Mouse (Mus musculus) kidney, embryonic 14.5 days (tissue): Measurements from ENCODE around the gene Gm12166. TPM values are rescaled to one million over a fixed set of nuclear protein-coding genes. Genes with fewer than 3 reads are reported as not detected.
"Not testable (repeated sequence)": the region's sequence is repeated elsewhere in the genome, so short reads cannot be mapped to it uniquely, and the experiment has no call there.

Experiments
- ATAC-seq: fragments of 200-750 bp; cut with Nextera tagmentation; 2 replicates; pipeline ENCODE4 v1.8.0; 2017; ENCODE audit warnings: moderate number of reproducible peaks, mild to moderate bottlenecking, moderate TSS enrichment, moderate library complexity; ENCODE audit not compliant: low FRiP score, low TSS enrichment
- H3K27ac ChIP-seq: fragments of 300-500 bp; sonication (generic); 2 replicates; pipeline ENCODE4 v1.5.1; 2014; ENCODE audit warnings: low read depth, mild to moderate bottlenecking, low read length, moderate library complexity, mixed read lengths
- H3K27me3 ChIP-seq: fragments of 300-500 bp; sonication (generic); 2 replicates; pipeline ENCODE4 v1.6.1; 2014; ENCODE audit warnings: mild to moderate bottlenecking, low read length; ENCODE audit not compliant: control insufficient read depth, insufficient read depth
- H3K36me3 ChIP-seq: fragments of 300-500 bp; sonication (generic); 2 replicates; pipeline ENCODE4 v1.6.1; 2014; ENCODE audit warnings: low read length, mixed read lengths; ENCODE audit not compliant: control insufficient read depth, insufficient read depth
- H3K4me1 ChIP-seq: fragments of 300-500 bp; sonication (generic); 2 replicates; pipeline ENCODE4 v1.6.1; 2014; ENCODE audit warnings: low read length, mixed read lengths; ENCODE audit not compliant: control insufficient read depth, insufficient read depth
- H3K4me2 ChIP-seq: fragments of 300-500 bp; sonication (generic); replicated peaks from 2 replicates; pipeline ENCODE4 v1.6.1; 2014; ENCODE audit warnings: low read depth, mild to moderate bottlenecking, low read length
- H3K4me3 ChIP-seq: fragments of 300-500 bp; sonication (generic); 2 replicates; pipeline ENCODE4 v1.5.1; 2014; ENCODE audit warnings: mild to moderate bottlenecking, low read length
- H3K9ac ChIP-seq: fragments of 300-500 bp; sonication (generic); 2 replicates; pipeline ENCODE4 v1.6.1; 2014; ENCODE audit warnings: low read depth, mild to moderate bottlenecking, low read length, moderate library complexity
- H3K9me3 ChIP-seq: fragments of 300-500 bp; sonication (generic); 2 replicates; pipeline ENCODE4 v1.6.1; 2016; ENCODE audit warnings: low read length; ENCODE audit not compliant: control insufficient read depth
- WGBS: fragments of 180-500 bp; shearing (Covaris S2); extraction: QIAGEN DNeasy Blood & Tissue Kit; methylation state at CpG from one replicate; pipeline ENCODE4 v1.1.7; 2014; 5-methylcytosine and 5-hydroxymethylcytosine counted together
- polyA plus RNA-seq: library from polyadenylated mRNA; unstranded; fragments of >200 nt; fragmentation: Nextera tagmentation; extraction: Ambion mirVana; gene quantifications from 2 replicates; pipeline ENCODE4 v1.2.1, GENCODE M21; 2014

Gm12166 gene
- 5.0 and 5.4 TPM in 2 replicates for polyA plus RNA-seq

- not testable (repeated sequence) for H3K36me3 ChIP-seq, H3K9me3 ChIP-seq, ATAC-seq, H3K9ac ChIP-seq, H3K27me3 ChIP-seq, H3K4me2 ChIP-seq, H3K27ac ChIP-seq, H3K4me3 ChIP-seq
- 48% methylated on average over 19 of the region's 19 CpGs for WGBS
- H3K4me1 ChIP-seq: 0 out of 2 replicates have a peak, but pooled peaks cover 11% of the 10 kb centered on the region
These were observed at the start of gene Gm12166 for GRCm38 (mm10) chr11:46052105-46052659. Gm12166 (minus strand) TSS chr11:46052321.

GRCm38 (mm10) chr11:46097062-46097461, 44.9 kb upstream of the Gm12166 start:
- no peak for ATAC-seq
- H3K36me3 ChIP-seq: peaks cover 22% of the 10 kb centered on the region
- no peaks in the 10 kb centered on the region for H3K4me1 ChIP-seq
- H3K9me3 ChIP-seq: no peaks in the 10 kb centered on the region
- H3K27ac ChIP-seq: no peak overlapping the region
- no peak overlapping the region for H3K4me2 ChIP-seq
- H3K4me3 ChIP-seq: no peak overlapping the region
- WGBS: 67% methylated on average over 3 of the region's 3 CpGs
- no peaks in the 10 kb centered on the region for H3K27me3 ChIP-seq
- H3K9ac ChIP-seq: no peak overlapping the region

GRCm38 (mm10) chr11:46096265-46096649, 44.1 kb upstream of the Gm12166 start:
- Histone ChIP-seq H3K36me3 (peaks cover 22% of the 10 kb centered on the region), H3K9me3 (no peaks in the 10 kb centered on the region), H3K9ac (no peak overlapping the region), H3K4me2 (no peak overlapping the region), H3K4me3 (no peak overlapping the region), H3K27ac (no peak overlapping the region), H3K4me1 (peaks cover 6% of the 10 kb centered on the region), H3K27me3 (no peaks in the 10 kb centered on the region)
- no peak for ATAC-seq
- WGBS: 90% methylated on average over 6 of the region's 6 CpGs

- H3K9me3 ChIP-seq: no peaks in the 10 kb centered on the region
- no peak overlapping the region for H3K9ac ChIP-seq
- H3K27me3 ChIP-seq: no peaks in the 10 kb centered on the region
- no peak overlapping the region for H3K27ac ChIP-seq
- WGBS: 61% methylated on average over 9 of the region's 9 CpGs
- peaks cover 16% of the 10 kb centered on the region for H3K36me3 ChIP-seq
- no peak overlapping the region for H3K4me2 ChIP-seq
- no peak overlapping the region for H3K4me3 ChIP-seq
- ATAC-seq: peak; percentile 47; the same call in 1 of the 2 replicates
- H3K4me1 ChIP-seq: peaks cover 10% of the 10 kb centered on the region
These were observed 43.5 kb upstream of the Gm12166 start for GRCm38 (mm10) chr11:46095477-46096264.

GRCm38 (mm10) chr11:46092121-46092520, 40.0 kb upstream of the Gm12166 start:
- Histone ChIP-seq H3K9ac (no peak overlapping the region), H3K36me3 (peaks cover 7% of the 10 kb centered on the region; the same call in 1 of the 2 replicates), H3K9me3 (no peaks in the 10 kb centered on the region), H3K4me1 (peaks cover 21% of the 10 kb centered on the region), H3K27ac (no peak overlapping the region), H3K27me3 (no peaks in the 10 kb centered on the region), H3K4me2 (no peak overlapping the region), H3K4me3 (no peak overlapping the region)
- WGBS: 91% methylated on average over 4 of the region's 4 CpGs
- ATAC-seq: no peak

GRCm38 (mm10) chr11:46090951-46091667, 39.0 kb upstream of the Gm12166 start:
- Histone ChIP-seq H3K36me3 (peaks cover 7% of the 10 kb centered on the region; the same call in 1 of the 2 replicates), H3K4me2 (no peak overlapping the region), H3K9me3 (no peaks in the 10 kb centered on the region), H3K27ac (peak overlapping the region; percentile 55; the same call in 1 of the 2 replicates), H3K9ac (no peak overlapping the region), H3K4me1 (peaks cover 21% of the 10 kb centered on the region), H3K27me3 (no peaks in the 10 kb centered on the region), H3K4me3 (no peak overlapping the region)
- 27% methylated on average over 10 of the region's 10 CpGs for WGBS
- ATAC-seq: peak; percentile 47; the same call in 1 of the 2 replicates

- no peaks in the 10 kb centered on the region for H3K27me3 ChIP-seq
- no peak for ATAC-seq
- H3K4me1 ChIP-seq: peaks cover 21% of the 10 kb centered on the region
- H3K9me3 ChIP-seq: no peaks in the 10 kb centered on the region
- no peak overlapping the region for H3K4me2 ChIP-seq
- peaks cover 7% of the 10 kb centered on the region; the same call in 1 of the 2 replicates for H3K36me3 ChIP-seq
- H3K9ac ChIP-seq: no peak overlapping the region
- H3K4me3 ChIP-seq: no peak overlapping the region
- H3K27ac ChIP-seq: peak overlapping the region; percentile 62; the same call in 1 of the 2 replicates
- 91% methylated on average over 10 of the region's 10 CpGs for WGBS
These were observed 38.1 kb upstream of the Gm12166 start for GRCm38 (mm10) chr11:46090036-46090725.

- peaks cover 21% of the 10 kb centered on the region for H3K4me1 ChIP-seq
These were observed 37.1 kb upstream of the Gm12166 start for GRCm38 (mm10) chr11:46089081-46089713.

More at GRCm38 (mm10) chr11:46089081-46089713, 37.1 kb upstream of the Gm12166 start:
- Histone ChIP-seq H3K36me3 (0 out of 2 replicates have a peak, but pooled peaks cover 2% of the 10 kb centered on the region), H3K4me2 (no peak overlapping the region), H3K4me3 (no peak overlapping the region), H3K27ac (peak overlapping the region; percentile 62; the same call in 1 of the 2 replicates), H3K27me3 (no peaks in the 10 kb centered on the region), H3K9me3 (no peaks in the 10 kb centered on the region), H3K9ac (no peak overlapping the region)
- WGBS: 52% methylated on average over 4 of the region's 4 CpGs
- ATAC-seq: peak; percentile 72
